Mouse (Mus musculus) MEL (cell line): Measurements from ENCODE around the gene Fam181a. TPM values are rescaled to one million over a fixed set of nuclear protein-coding genes. Genes with fewer than 3 reads are reported as not detected.

ENCODE experiments used
- DNase-seq: peaks from one replicate; pipeline ENCODE4 v3.0.0; 2011; ENCODE audit warnings: low read depth, low spot score
- H3K27ac ChIP-seq: 2 replicates; pipeline ENCODE4 v1.5.1; 2012; ENCODE audit warnings: low read depth, mild to moderate bottlenecking, control low read depth, low read length, moderate library complexity; ENCODE audit not compliant: control insufficient read depth
- H3K27me3 ChIP-seq, 2 experiments: fragments of 150-350 bp in 1 of 2; sonication (generic) in 1 of 2; 2 replicates each; pipeline ENCODE4 v1.6.1; 2012; ENCODE audit warnings: low read length in 2 of 2, mild to moderate bottlenecking in 2 of 2, improper control_type of control experiment in 1 of 2, moderate library complexity in 1 of 2; ENCODE audit not compliant: insufficient read depth in 2 of 2, control insufficient read depth in 1 of 2
- H3K36me3 ChIP-seq, 2 experiments: 2 replicates each; pipeline ENCODE4 v1.6.1; 2012 to 2014; ENCODE audit warnings: low read length in 2 of 2, improper control_type of control experiment in 1 of 2, inconsistent platforms in 1 of 2, mild to moderate bottlenecking in 1 of 2; ENCODE audit not compliant: insufficient read depth in 2 of 2, control insufficient read depth in 1 of 2
- H3K4me1 ChIP-seq, 2 experiments: fragments of 150-350 bp in 1 of 2; sonication (generic) in 1 of 2; 2 replicates each; pipeline ENCODE4 v1.6.1; 2012; ENCODE audit warnings: low read length in 2 of 2, improper control_type of control experiment in 1 of 2, mild to moderate bottlenecking in 1 of 2; ENCODE audit not compliant: insufficient read depth in 2 of 2, control insufficient read depth in 1 of 2
- H3K4me3 ChIP-seq, 2 experiments: fragments of 150-350 bp in 1 of 2; sonication (generic) in 1 of 2; 2 replicates each; pipeline ENCODE4 v1.5.1; 2012; ENCODE audit warnings: low read depth in 2 of 2, low read length in 2 of 2, mild to moderate bottlenecking in 2 of 2, moderate library complexity in 2 of 2, control low read depth in 1 of 2, improper control_type of control experiment in 1 of 2; ENCODE audit not compliant: control insufficient read depth in 1 of 2, insufficient read depth in 1 of 2
- H3K79me2 ChIP-seq: 2 replicates; pipeline ENCODE4 v1.6.1; 2012; ENCODE audit warnings: mild to moderate bottlenecking, low read length, moderate library complexity; ENCODE audit not compliant: control insufficient read depth, poor library complexity, insufficient read depth
- H3K9ac ChIP-seq: 2 replicates; pipeline ENCODE4 v1.6.1; 2012; ENCODE audit warnings: low read depth, mild to moderate bottlenecking, control low read depth, low read length, moderate library complexity; ENCODE audit not compliant: control insufficient read depth, poor library complexity, severe bottlenecking
- H3K9me3 ChIP-seq: fragments of 150-350 bp; sonication (generic); replicated peaks from 2 replicates; pipeline ENCODE4 v1.6.1; 2012; ENCODE audit warnings: mild to moderate bottlenecking, low read length, improper control_type of control experiment, moderate library complexity; ENCODE audit not compliant: insufficient read depth
- BHLHE40 ChIP-seq: IDR thresholded peaks from 2 replicates; pipeline ENCODE4 v1.6.1; 2012; ENCODE audit warnings: low read depth, mild to moderate bottlenecking, inconsistent platforms, low read length, improper control_type of control experiment, borderline replicate concordance
- E2F4 ChIP-seq: IDR thresholded peaks from 2 replicates; pipeline ENCODE4 v1.6.1; 2011; ENCODE audit warnings: low read depth, low read length, improper control_type of control experiment, borderline replicate concordance
- ETS1 ChIP-seq: IDR thresholded peaks from 2 replicates; pipeline ENCODE4 v1.6.1; 2012; ENCODE audit warnings: low read depth, mild to moderate bottlenecking, inconsistent platforms, low read length, improper control_type of control experiment, moderate library complexity
- MAFK ChIP-seq: IDR thresholded peaks from 2 replicates; pipeline ENCODE4 v1.6.1; 2011; ENCODE audit warnings: low read depth, mild to moderate bottlenecking, low read length, improper control_type of control experiment, borderline replicate concordance
- MAZ ChIP-seq: IDR thresholded peaks from 2 replicates; pipeline ENCODE4 v1.6.1; 2012; ENCODE audit warnings: low read depth, mild to moderate bottlenecking, inconsistent platforms, low read length, improper control_type of control experiment
- MXI1 ChIP-seq: IDR thresholded peaks from 2 replicates; pipeline ENCODE4 v1.6.1; 2011; ENCODE audit warnings: mild to moderate bottlenecking, low read depth, low read length, improper control_type of control experiment
- MYC ChIP-seq: IDR thresholded peaks from 2 replicates; pipeline ENCODE4 v1.6.1; 2011; ENCODE audit warnings: low read depth, mild to moderate bottlenecking, low read length, improper control_type of control experiment, moderate library complexity
- NRF1 ChIP-seq: IDR thresholded peaks from 2 replicates; pipeline ENCODE4 v1.6.1; 2014; ENCODE audit warnings: low read depth, mild to moderate bottlenecking, inconsistent platforms, low read length, improper control_type of control experiment, moderate library complexity; ENCODE audit not compliant: poor library complexity, insufficient read depth, severe bottlenecking
- POLR2A ChIP-seq, 2 experiments: IDR thresholded peaks; 2 replicates each; pipeline ENCODE4 v1.6.1; 2011 to 2012; ENCODE audit warnings: low read length in 2 of 2, mild to moderate bottlenecking in 2 of 2, control low read depth in 1 of 2, improper control_type of control experiment in 1 of 2, low read depth in 1 of 2, moderate library complexity in 1 of 2; ENCODE audit not compliant: control insufficient read depth in 1 of 2, insufficient read depth in 1 of 2, poor library complexity in 1 of 2
- POLR2AphosphoS2 ChIP-seq: IDR thresholded peaks from 2 replicates; pipeline ENCODE4 v1.6.1; 2011; ENCODE audit warnings: low read length, improper control_type of control experiment
- RAD21 ChIP-seq: IDR thresholded peaks from 2 replicates; pipeline ENCODE4 v1.6.1; 2011; ENCODE audit warnings: mild to moderate bottlenecking, low read depth, low read length, improper control_type of control experiment
- SIN3A ChIP-seq: IDR thresholded peaks from 2 replicates; pipeline ENCODE4 v1.6.1; 2012; ENCODE audit warnings: low read length, improper control_type of control experiment, inconsistent platforms
- ZC3H11A ChIP-seq: IDR thresholded peaks from 2 replicates; pipeline ENCODE4 v1.6.1; 2012; ENCODE audit warnings: low read depth, mild to moderate bottlenecking, inconsistent platforms, low read length, improper control_type of control experiment
- ZKSCAN1 ChIP-seq: IDR thresholded peaks from 2 replicates; pipeline ENCODE4 v1.6.1; 2012; ENCODE audit warnings: low read depth, mild to moderate bottlenecking, inconsistent platforms, low read length, improper control_type of control experiment, moderate library complexity
- polyA plus RNA-seq, 2 experiments: library from polyadenylated mRNA; stranded (reverse) in 1 of 2; unstranded in 1 of 2; fragments of >175 nt in 1 of 2; fragments of >200 nt in 1 of 2; gene quantifications; 2 replicates each; pipeline versions ENCODE4 v1.2.1 to v1.2.4; 2012; ENCODE audit warnings: low replicate concordance in 2 of 2, low read depth in 1 of 2; ENCODE audit not compliant: insufficient read length in 2 of 2, insufficient read depth in 1 of 2, missing spikeins in 1 of 2
- total RNA-seq: library from RNA; depleted of rRNA; stranded (reverse); fragments of 300-350 nt; gene quantifications from 2 replicates; pipeline ENCODE4 v1.2.3, GENCODE M21; 2012

The Fam181a gene
- total and polyA plus RNA-seq, 3 experiments: not detected

- no peaks in the 10 kb centered on the region for H3K9me3 ChIP-seq
- H3K27me3 ChIP-seq: no peaks in the 10 kb centered on the region
- H3K27ac ChIP-seq: no peak overlapping the region
- H3K36me3 ChIP-seq: no peaks in the 10 kb centered on the region
- no peak overlapping the region for H3K4me3 ChIP-seq
- H3K4me1 ChIP-seq: no peaks in the 10 kb centered on the region
- no peaks in the 10 kb centered on the region for H3K79me2 ChIP-seq
- H3K9ac ChIP-seq: no peak overlapping the region
- no peak for TF ChIP-seq RAD21
- no peak for TF ChIP-seq POLR2AphosphoS2
- no peak for TF ChIP-seq MAFK
- no peak for TF ChIP-seq POLR2A (IDR thresholded peaks at IDR 0.05; ENCODE audit: control insufficient read depth in 1 of 2, insufficient read depth in 1 of 2, low read depth in 1 of 2, low read length in 2 of 2, poor library complexity in 1 of 2)
- TF ChIP-seq MYC: no peak
- no peak for DNase-seq
Observed at GRCm38 (mm10) chr12:103273732-103274131, 37.0 kb upstream of the Fam181a start.

DNA sequence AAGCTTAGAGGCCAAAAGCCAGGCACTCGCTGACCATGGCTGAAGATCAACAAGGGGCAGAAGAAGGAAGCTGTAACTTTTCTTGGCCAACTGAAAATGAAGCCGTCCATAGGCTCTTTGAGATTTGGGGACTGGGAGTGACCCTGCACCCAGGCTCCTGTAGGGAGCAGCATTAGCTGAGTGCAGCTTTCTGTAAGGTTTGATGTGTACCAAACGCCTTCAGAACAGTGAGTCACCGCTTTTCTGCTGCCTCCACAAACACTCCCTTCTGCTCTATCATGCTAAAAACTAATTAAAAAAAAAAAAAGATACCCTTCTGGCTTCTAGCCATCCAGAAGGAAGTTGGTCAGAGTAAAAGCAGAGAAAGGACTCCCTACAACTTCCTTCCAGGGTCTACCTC lies 34.4 kb upstream of the Fam181a start:
- H3K9me3 ChIP-seq: no peaks in the 10 kb centered on the region
- H3K4me1 ChIP-seq: no peaks in the 10 kb centered on the region
- DNase-seq: no peak
- H3K27ac ChIP-seq: no peak overlapping the region
- H3K27me3 ChIP-seq: no peaks in the 10 kb centered on the region
- no peak overlapping the region for H3K4me3 ChIP-seq
- no peaks in the 10 kb centered on the region for H3K79me2 ChIP-seq
- no peak for TF ChIP-seq ZC3H11A
- TF ChIP-seq E2F4: no peak
- no peak for TF ChIP-seq RAD21
- TF ChIP-seq MYC: no peak
- TF ChIP-seq ETS1: no peak
- TF ChIP-seq ZKSCAN1: no peak
- TF ChIP-seq BHLHE40: no peak
- no peak for TF ChIP-seq POLR2A (IDR thresholded peaks at IDR 0.05; ENCODE audit: control insufficient read depth in 1 of 2, insufficient read depth in 1 of 2, low read depth in 1 of 2, low read length in 2 of 2, poor library complexity in 1 of 2)
- TF ChIP-seq NRF1: no peak
- no peak for TF ChIP-seq SIN3A
- no peaks in the 10 kb centered on the region for H3K36me3 ChIP-seq
- H3K9ac ChIP-seq: no peak overlapping the region

GRCm38 (mm10) chr12:103281491-103281890 lies 29.3 kb upstream of the Fam181a start:
- no peaks in the 10 kb centered on the region for H3K27me3 ChIP-seq
- no peak overlapping the region for H3K27ac ChIP-seq
- H3K4me3 ChIP-seq: no peak overlapping the region
- no peaks in the 10 kb centered on the region for H3K36me3 ChIP-seq
- H3K9ac ChIP-seq: no peak overlapping the region
- H3K9me3 ChIP-seq: no peaks in the 10 kb centered on the region
- H3K79me2 ChIP-seq: no peaks in the 10 kb centered on the region
- DNase-seq: no peak
- TF ChIP-seq POLR2A (IDR thresholded peaks at IDR 0.05; ENCODE audit: control insufficient read depth in 1 of 2, insufficient read depth in 1 of 2, low read depth in 1 of 2, low read length in 2 of 2, poor library complexity in 1 of 2): no peak
- TF ChIP-seq MAZ: no peak
- TF ChIP-seq MXI1: no peak
- no peak for TF ChIP-seq SIN3A
- TF ChIP-seq MAFK: no peak
- no peaks in the 10 kb centered on the region for H3K4me1 ChIP-seq
